Mouse (Mus musculus) liver, postnatal 0 days (tissue): ENCODE data around the gene Unc45a.

ENCODE experiments used
- CTCF ChIP-seq: sonication (generic); IDR thresholded peaks from 2 replicates; pipeline ENCODE4 v1.5.1; 2016; ENCODE audit warnings: antibody characterized with exemption, low read depth
- EP300 ChIP-seq: IDR thresholded peaks from 2 replicates; pipeline ENCODE4 v1.6.1; 2016; ENCODE audit warnings: antibody characterized with exemption, low read depth, mild to moderate bottlenecking

DNA sequence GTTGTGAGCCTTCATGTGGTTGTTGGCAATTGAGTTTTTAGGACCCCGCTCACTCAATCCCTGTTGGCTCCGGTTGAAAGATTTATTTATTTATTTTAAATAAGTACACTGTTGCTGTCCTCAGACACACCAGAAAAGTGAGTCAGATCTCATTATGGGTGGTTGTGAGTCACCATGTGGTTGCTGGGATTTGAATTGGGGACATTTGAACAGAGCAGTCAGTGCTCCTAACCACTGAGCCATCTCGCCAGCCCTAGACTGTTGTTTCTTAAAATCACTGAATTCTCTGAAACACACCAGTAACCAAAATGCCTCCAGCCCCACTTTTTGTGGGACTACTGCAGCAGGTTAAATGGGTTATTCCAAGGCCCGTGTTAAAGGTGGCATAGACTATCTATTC lies 42.1 kb downstream of the Unc45a start:
- TF ChIP-seq CTCF (no peak), EP300 (no peak)
